Mouse (Mus musculus): ENCODE measurements around the gene Rgs11. TPM values are rescaled to one million over a fixed set of nuclear protein-coding genes. Genes with fewer than 3 reads are reported as not detected.
"Not testable (repeated sequence)": the region's sequence is repeated elsewhere in the genome, so short reads cannot be mapped to it uniquely, and the experiment has no call there.

Rgs11 gene
- total RNA-seq (2021), result 1 to 10 TPM in 1 of 2 experiments, under 1 TPM in 1; 0.47 to 1.5 TPM
- long read RNA-seq, experiment 1, result 0 reads
- long read RNA-seq, experiment 2, result 0 reads

GRCm38 (mm10) chr17:26202737-26203136, at the start of gene Rgs11:
Rgs11 (plus strand) TSS chr17:26202951.
- peak; percentile 30 for DNase-seq
- intact Hi-C loops (cut with DNase I; ENCODE audit: low total_unique reads), result no loop called here

GRCm38 (mm10) chr17:26162736-26163135, 40.0 kb upstream of the Rgs11 start:
- DNase-seq, result no peak
- intact Hi-C loops (cut with DNase I; ENCODE audit: low total_unique reads), result no loop called here

- intact Hi-C loops (cut with DNase I; ENCODE audit: low total_unique reads), result no loop called here
- DNase-seq, result no peak
Measured at GRCm38 (mm10) chr17:26168039-26168438, 34.7 kb upstream of the Rgs11 start.

- intact Hi-C loops (cut with DNase I; ENCODE audit: low total_unique reads); DNase-seq: not testable (repeated sequence)
Measured at GRCm38 (mm10) chr17:26175248-26175647, 27.5 kb upstream of the Rgs11 start.

GRCm38 (mm10) chr17:26178611-26179010, 24.1 kb upstream of the Rgs11 start:
- intact Hi-C loops (cut with DNase I; ENCODE audit: low total_unique reads), result no loop called here

GRCm38 (mm10) chr17:26181179-26181578, 21.6 kb upstream of the Rgs11 start:
- intact Hi-C loops (cut with DNase I; ENCODE audit: low total_unique reads), result no loop called here
- no peak for DNase-seq

More at GRCm38 (mm10) chr17:26178611-26179010, 24.1 kb upstream of the Rgs11 start:
- DNase-seq, result no peak

- intact Hi-C loops (cut with DNase I; ENCODE audit: low total_unique reads), result no loop called here
- no peak for DNase-seq
Measured at GRCm38 (mm10) chr17:26187592-26187991, 15.2 kb upstream of the Rgs11 start.

- intact Hi-C loops (cut with DNase I; ENCODE audit: low total_unique reads), result no loop called here
- DNase-seq, result no peak
Measured at GRCm38 (mm10) chr17:26188091-26188805, 14.5 kb upstream of the Rgs11 start.

- intact Hi-C loops (cut with DNase I; ENCODE audit: low total_unique reads); DNase-seq: not testable (repeated sequence)
Measured at GRCm38 (mm10) chr17:26191486-26191885, 11.3 kb upstream of the Rgs11 start.

GRCm38 (mm10) chr17:26192481-26193190, 10.1 kb upstream of the Rgs11 start:
- no peak for DNase-seq
- intact Hi-C loops (cut with DNase I; ENCODE audit: low total_unique reads), result no loop called here

- no peak for DNase-seq
- intact Hi-C loops (cut with DNase I; ENCODE audit: low total_unique reads), result no loop called here
Measured at GRCm38 (mm10) chr17:26198892-26199291, 3.9 kb upstream of the Rgs11 start, which contains the start of gene Pdia2. Pdia2 (minus strand) TSS chr17:26199087.

- intact Hi-C loops (cut with DNase I; ENCODE audit: low total_unique reads), result no loop called here
- DNase-seq, result no peak
Measured at GRCm38 (mm10) chr17:26200831-26201705, 1.7 kb upstream of the Rgs11 start.

GRCm38 (mm10) chr17:26201998-26202397, 753 bp upstream of the Rgs11 start:
- intact Hi-C loops (cut with DNase I; ENCODE audit: low total_unique reads), result no loop called here
- DNase-seq, result no peak

- DNase-seq, result peak; percentile 19
- intact Hi-C loops (cut with DNase I; ENCODE audit: low total_unique reads), result no loop called here
Measured at GRCm38 (mm10) chr17:26203321-26203811, 615 bp downstream of the Rgs11 start.

- intact Hi-C loops (cut with DNase I; ENCODE audit: low total_unique reads), result no loop called here
- no peak for DNase-seq
Measured at GRCm38 (mm10) chr17:26204766-26205165, 2.0 kb downstream of the Rgs11 start.

- intact Hi-C loops (cut with DNase I; ENCODE audit: low total_unique reads), result no loop called here
- DNase-seq, result no peak
Measured at GRCm38 (mm10) chr17:26206392-26206791, 3.6 kb downstream of the Rgs11 start.

GRCm38 (mm10) chr17:26207686-26208085, 4.9 kb downstream of the Rgs11 start, which contains the start of gene Arhgdig:
Arhgdig (minus strand) TSS chr17:26207786.
- intact Hi-C loops (cut with DNase I; ENCODE audit: low total_unique reads), result no loop called here
- no peak for DNase-seq

- intact Hi-C loops (cut with DNase I; ENCODE audit: low total_unique reads), result no loop called here
- DNase-seq, result no peak
Measured at GRCm38 (mm10) chr17:26212241-26212640, 9.5 kb downstream of the Rgs11 start.

GRCm38 (mm10) chr17:26212681-26213080, 9.9 kb downstream of the Rgs11 start:
- intact Hi-C loops (cut with DNase I; ENCODE audit: low total_unique reads), result no loop called here
- DNase-seq, result no peak

GRCm38 (mm10) chr17:26221508-26221907, 18.8 kb downstream of the Rgs11 start:
- intact Hi-C loops (cut with DNase I; ENCODE audit: low total_unique reads), result no loop called here

More at GRCm38 (mm10) chr17:26221508-26221907, 18.8 kb downstream of the Rgs11 start:
- no peak for DNase-seq

Measured in gastrocnemius, postnatal 14 days (tissue).